Comparison of ENCODE assay signal across 40 mouse cellular contexts in the genomic region with DNA sequence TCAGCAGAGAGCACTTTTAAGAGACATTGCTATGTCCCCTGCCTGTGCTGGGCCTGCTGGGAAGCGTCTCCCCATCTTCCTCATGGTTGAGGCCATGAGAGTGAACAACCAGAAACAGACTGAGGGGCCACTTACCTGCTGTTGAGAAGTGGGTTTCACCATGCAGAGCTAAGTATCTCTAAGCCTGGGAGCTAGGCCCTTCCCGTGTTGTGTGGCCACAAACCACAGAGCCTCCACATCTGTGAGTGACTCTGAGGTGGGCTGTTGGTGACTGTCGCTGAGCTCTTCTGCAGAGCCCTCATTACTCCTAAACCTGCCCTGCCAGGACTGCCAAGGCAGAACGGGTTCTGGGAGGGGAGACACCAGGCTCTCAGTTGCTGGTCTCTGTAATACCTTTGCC. TPM values are rescaled to one million over a fixed set of nuclear protein-coding genes. Genes with fewer than 3 reads are reported as not detected.
DNase-seq lines count a peak whose midpoint lies in the region; ATAC-seq and TF ChIP-seq lines count a peak whose summit lies in the region.
"Had no signal": no experiment of that assay in that cellular context is flagged by ENCODE, and none has a peak within 500 bp of the region (broad histone marks: within the 10 kb centered on the region; RNA-seq: fewer than 3 reads in every experiment).

No protein-coding gene starts in this region.

- H3K27me3 ChIP-seq in thymus, adult 2 months (ENCODE audit: control insufficient read depth, insufficient read depth, low read length), result no peaks in the 10 kb centered on the region
- H3K27me3 ChIP-seq: embryonic facial prominence, embryonic 12.5 days; heart, embryonic 15.5 days; hindbrain, embryonic 13.5 days; liver, embryonic 15.5 days; megakaryocyte, embryonic 14.5 days; midbrain, embryonic 15.5 days had no signal

- 7% methylated on average over 4 of the region's 4 CpGs for WGBS in thymus, adult 2 months

- H3K27ac ChIP-seq in thymus, adult 2 months (ENCODE audit: control insufficient read depth, insufficient read depth, low read length), result peak overlapping the region; percentile 59
- H3K27ac ChIP-seq: embryonic facial prominence, embryonic 12.5 days; heart, embryonic 15.5 days; hindbrain, embryonic 13.5 days; layer of hippocampus, adult 2 months; left cerebral cortex, adult 2 months; limb, embryonic 12.5 days; midbrain, embryonic 15.5 days; stomach, postnatal 0 days had no signal

- H3K36me3 ChIP-seq in thymus, adult 2 months (ENCODE audit: control insufficient read depth, insufficient read depth, low read length), result no peaks in the 10 kb centered on the region
- H3K36me3 ChIP-seq: embryonic facial prominence, embryonic 12.5 days; heart, embryonic 15.5 days; limb, embryonic 12.5 days; liver, embryonic 15.5 days; midbrain, embryonic 15.5 days had no signal

- H3K4me1 ChIP-seq in thymus, adult 2 months (replicated peaks; ENCODE audit: control insufficient read depth, insufficient read depth, low read length), result peaks cover 46% of the 10 kb centered on the region
- H3K4me1 ChIP-seq: embryonic facial prominence, embryonic 12.5 days; midbrain, embryonic 15.5 days had no signal

- DNase-seq in thymus, adult 2 months, result peak; percentile 60
- DNase-seq in thymus, adult 18-20 months, result no peak
- peak; percentile 62 to 66 for DNase-seq in thymus, postnatal 10 days (ENCODE audit: low spot score in 2 of 2)
- DNase-seq in urinary bladder, postnatal 14 days (ENCODE audit: low spot score), result no peak
- DNase-seq in gastrocnemius, postnatal 10 days, result no peak
- DNase-seq in right cerebral cortex, adult 2 months (ENCODE audit: low spot score in 2 of 2), result no peak
- DNase-seq: adrenal gland, adult 8-10 months; cerebellum, adult 8-10 months; cerebellum, postnatal 25 days; heart, postnatal 36 days; kidney, postnatal 25 days; lung, embryonic 14.5 days; lung, postnatal 14 days; right cerebral cortex, postnatal 4 days had no signal

- no peak for TF ChIP-seq CTCF in thymus, adult 2 months (IDR thresholded peaks at IDR 0.05; ENCODE audit: borderline replicate concordance, control insufficient read depth, extremely low read depth, insufficient read depth, low read length, poor library complexity)

- no peak overlapping the region for H3K4me3 ChIP-seq in thymus, adult 2 months (ENCODE audit: control insufficient read depth, insufficient read depth, low read length)
- H3K4me3 ChIP-seq: embryonic facial prominence, embryonic 12.5 days; heart, embryonic 15.5 days; hindbrain, embryonic 13.5 days; layer of hippocampus, adult 2 months; left cerebral cortex, adult 2 months; limb, embryonic 12.5 days; liver, embryonic 15.5 days; midbrain, embryonic 15.5 days had no signal

- peak; percentile 41 to 58; a peak in 3 of 4 replicates for ATAC-seq in hematopoietic stem cell, adult 5-6 weeks (replicated peaks in 1 of 2; ENCODE audit: insufficient read depth in 1 of 2, low FRiP score in 2 of 2, low TSS enrichment in 1 of 2, low read depth in 1 of 2, poor library complexity in 2 of 2, severe bottlenecking in 2 of 2)
- ATAC-seq in activated CD4-positive, CD25-positive, alpha-beta regulatory T cell, adult 4 months, result no peak
- ATAC-seq: CD4-positive, CD25-positive, alpha-beta regulatory T cell, adult 4 months; forebrain, embryonic 14.5 days; intestine, postnatal 0 days; midbrain, embryonic 15.5 days had no signal

- no peak for TF ChIP-seq POLR2A in thymus, adult 2 months (IDR thresholded peaks at IDR 0.05; ENCODE audit: control insufficient read depth, extremely low read depth, insufficient read depth, low read length, poor library complexity)

RNA-seq across cellular contexts. Expression of gene Socs1, which starts 54.4 kb away (rescaled TPM):
- 279 and 377 TPM in 2 replicates for polyA plus RNA-seq in thymus, adult 2 months (2012; rRNA removed)
- 2.6 and 2.7 TPM in 2 replicates for total RNA-seq in hematopoietic stem cell, adult 5-6 weeks (2017)
- polyA plus RNA-seq in activated CD4-positive, CD25-positive, alpha-beta regulatory T cell, adult 4 months (2017; shearing (Covaris generic)), result 1 to 10 TPM; 4.0 to 4.6 TPM
- total RNA-seq in gastrocnemius, postnatal 10 days (2021), result 1 to 10 TPM; 1.1 to 2.2 TPM

RNA-seq across cellular contexts. Expression of gene Tnp2, which starts 57.5 kb away (rescaled TPM):
- 2.7 and 14.2 TPM in 2 replicates for polyA plus RNA-seq in thymus, adult 2 months (2012; rRNA removed)
- not detected in 2 replicates for total RNA-seq in hematopoietic stem cell, adult 5-6 weeks (2017)
- 1 to 10 TPM; 5.7 to 6.3 TPM for polyA plus RNA-seq in activated CD4-positive, CD25-positive, alpha-beta regulatory T cell, adult 4 months (2017; shearing (Covaris generic))
- not detected for total RNA-seq in gastrocnemius, postnatal 10 days (2021)
- total RNA-seq: adrenal gland, adult 8-10 months; adrenal gland, postnatal 4 days; gastrocnemius, adult 18-20 months; gastrocnemius, postnatal 4 days; heart, postnatal 36 days; layer of hippocampus, adult 2 months; layer of hippocampus, postnatal 14 days; left cerebral cortex, adult 2 months; left cerebral cortex, postnatal 25 days; liver, adult 2 months; neutrophil, adult 5-6 weeks had no signal
- polyA plus RNA-seq: embryonic facial prominence, embryonic 12.5 days; forebrain, embryonic 14.5 days; heart, embryonic 15.5 days; hindbrain, embryonic 13.5 days; intestine, postnatal 0 days; kidney, embryonic 14.5 days; limb, embryonic 12.5 days; liver, adult 2 months; liver, embryonic 15.5 days; lung, embryonic 14.5 days; midbrain, embryonic 15.5 days; neural tube, embryonic 11.5 days; stomach, postnatal 0 days; urinary bladder, adult 2 months had no signal

RNA-seq across cellular contexts. Expression of gene Prm3, which starts 59.8 kb away (rescaled TPM):
- not detected in 2 replicates for polyA plus RNA-seq in thymus, adult 2 months (2012; rRNA removed)
- total RNA-seq in hematopoietic stem cell, adult 5-6 weeks (2017), result not detected in 2 replicates
- polyA plus RNA-seq in activated CD4-positive, CD25-positive, alpha-beta regulatory T cell, adult 4 months (2017; shearing (Covaris generic)), result not detected
- total RNA-seq in gastrocnemius, postnatal 10 days (2021), result not detected
- total RNA-seq: adrenal gland, adult 8-10 months; adrenal gland, postnatal 4 days; gastrocnemius, adult 18-20 months; gastrocnemius, postnatal 4 days; heart, postnatal 36 days; layer of hippocampus, adult 2 months; layer of hippocampus, postnatal 14 days; left cerebral cortex, adult 2 months; left cerebral cortex, postnatal 25 days; liver, adult 2 months; neutrophil, adult 5-6 weeks had no signal
- polyA plus RNA-seq: CD4-positive, CD25-positive, alpha-beta regulatory T cell, adult 4 months; embryonic facial prominence, embryonic 12.5 days; forebrain, embryonic 14.5 days; heart, embryonic 15.5 days; hindbrain, embryonic 13.5 days; intestine, postnatal 0 days; kidney, embryonic 14.5 days; limb, embryonic 12.5 days; liver, adult 2 months; liver, embryonic 15.5 days; lung, embryonic 14.5 days; midbrain, embryonic 15.5 days; neural tube, embryonic 11.5 days; spleen, adult 2 months; stomach, postnatal 0 days; urinary bladder, adult 2 months had no signal

Comparison
In these comparisons a context has a peak if more than half of its experiments do, and no peak if none do; other contexts are left out.
1. DNase-seq: peak in thymus, adult 2 months (single experiment) and thymus, postnatal 10 days (2 of 2); none in thymus, adult 18-20 months (0 of 2), urinary bladder, postnatal 14 days (single experiment), gastrocnemius, postnatal 10 days (single experiment) and right cerebral cortex, adult 2 months (0 of 2).